8 mouse cellular contexts compared by ENCODE assay signal in genomic region chr1:91600671-91601361, GRCm38 (mm10).
DNase-seq lines count a peak whose midpoint lies in the region; ATAC-seq and TF ChIP-seq lines count a peak whose summit lies in the region.

No protein-coding gene starts in this region.

- ATAC-seq in liver, embryonic 12.5 days, result no peak
- peak; percentile 89 for ATAC-seq in embryonic facial prominence, embryonic 14.5 days (ENCODE audit: low read depth)
- peak; percentile 81 for ATAC-seq in limb, embryonic 13.5 days (ENCODE audit: low FRiP score, low read depth)
- ATAC-seq in neural tube, embryonic 14.5 days (ENCODE audit: low read depth), result peak; percentile 95

- no peaks in the 10 kb centered on the region for H3K36me3 ChIP-seq in liver, embryonic 12.5 days
- H3K36me3 ChIP-seq in embryonic facial prominence, embryonic 14.5 days (ENCODE audit: control insufficient read depth, insufficient read depth, low read length), result no peaks in the 10 kb centered on the region
- H3K36me3 ChIP-seq in heart, adult 2 months (ENCODE audit: control insufficient read depth, insufficient read depth, low read length), result no peaks in the 10 kb centered on the region
- no peaks in the 10 kb centered on the region for H3K36me3 ChIP-seq in kidney, adult 2 months (ENCODE audit: control insufficient read depth, insufficient read depth, low read length)
- no peaks in the 10 kb centered on the region for H3K36me3 ChIP-seq in limb, embryonic 13.5 days
- H3K36me3 ChIP-seq in neural tube, embryonic 14.5 days (ENCODE audit: control insufficient read depth, insufficient read depth, low read length), result no peaks in the 10 kb centered on the region

- no peaks in the 10 kb centered on the region for H3K4me1 ChIP-seq in liver, embryonic 12.5 days
- peaks cover 19% of the 10 kb centered on the region for H3K4me1 ChIP-seq in embryonic facial prominence, embryonic 14.5 days (ENCODE audit: control insufficient read depth, insufficient read depth, low read length)
- no peaks in the 10 kb centered on the region for H3K4me1 ChIP-seq in heart, adult 2 months (ENCODE audit: control insufficient read depth, insufficient read depth, low read length)
- H3K4me1 ChIP-seq in kidney, adult 2 months (ENCODE audit: control insufficient read depth, insufficient read depth, low read length), result no peaks in the 10 kb centered on the region
- H3K4me1 ChIP-seq in limb, embryonic 13.5 days, result peaks cover 63% of the 10 kb centered on the region
- H3K4me1 ChIP-seq in neural tube, embryonic 14.5 days (ENCODE audit: control insufficient read depth, insufficient read depth, low read length), result no peaks in the 10 kb centered on the region

- DNase-seq in liver, result peak; percentile 38
- DNase-seq in embryonic facial prominence, embryonic 14.5 days (ENCODE audit: low spot score), result peak; percentile 92
- peak; percentile 51 to 65 for DNase-seq in heart, adult 2 months
- DNase-seq in kidney, adult 2 months, result peak; percentile 31
- DNase-seq in thymus, postnatal 14 days, result peak; percentile 90

- no peak for TF ChIP-seq POLR2A in heart, adult 2 months (IDR thresholded peaks at IDR 0.05; ENCODE audit: insufficient read depth, low read depth, low read length)
- TF ChIP-seq POLR2A in kidney, adult 2 months (IDR thresholded peaks at IDR 0.05; ENCODE audit: low read depth, low read length), result no peak

- TF ChIP-seq EP300 in heart, adult 2 months (IDR thresholded peaks at IDR 0.05; ENCODE audit: insufficient read depth, low read depth, low read length), result 0 out of 2 replicates have a peak, but pooled peaks have one; percentile 20

- TF ChIP-seq CTCF in heart, adult 2 months (IDR thresholded peaks at IDR 0.05), result peak; percentile 74
- peak; percentile 51; the same call in 1 of the 2 replicates for TF ChIP-seq CTCF in kidney, adult 2 months (conservative IDR thresholded peaks at IDR 0.05; ENCODE audit: insufficient read depth, insufficient read length, low read depth, low read length)

- H3K9me3 ChIP-seq in liver, embryonic 12.5 days (replicated peaks), result no peaks in the 10 kb centered on the region
- no peaks in the 10 kb centered on the region for H3K9me3 ChIP-seq in embryonic facial prominence, embryonic 14.5 days (ENCODE audit: control insufficient read depth, low read length)
- H3K9me3 ChIP-seq in limb, embryonic 13.5 days, result no peaks in the 10 kb centered on the region
- no peaks in the 10 kb centered on the region for H3K9me3 ChIP-seq in neural tube, embryonic 14.5 days (ENCODE audit: control insufficient read depth, low read length)

- H3K27ac ChIP-seq in liver, embryonic 12.5 days, result no peak overlapping the region
- H3K27ac ChIP-seq in embryonic facial prominence, embryonic 14.5 days (replicated peaks; ENCODE audit: low read depth, low read length), result peak overlapping the region; percentile 71
- H3K27ac ChIP-seq in heart, adult 2 months, result no peak overlapping the region
- H3K27ac ChIP-seq in kidney, adult 2 months (ENCODE audit: insufficient read depth, low read depth, low read length), result no peak overlapping the region
- H3K27ac ChIP-seq in limb, embryonic 13.5 days, result peak overlapping the region; percentile 87
- no peak overlapping the region for H3K27ac ChIP-seq in neural tube, embryonic 14.5 days (ENCODE audit: low read depth, low read length)

- 0 out of 2 replicates have a peak, but pooled peaks cover 3% of the 10 kb centered on the region for H3K27me3 ChIP-seq in liver, embryonic 12.5 days (replicated peaks)
- no peaks in the 10 kb centered on the region for H3K27me3 ChIP-seq in embryonic facial prominence, embryonic 14.5 days (replicated peaks; ENCODE audit: control insufficient read depth, insufficient read depth, low read length)
- no peaks in the 10 kb centered on the region for H3K27me3 ChIP-seq in heart, adult 2 months (ENCODE audit: control insufficient read depth, insufficient read depth, low read length)
- H3K27me3 ChIP-seq in kidney, adult 2 months (replicated peaks; ENCODE audit: control insufficient read depth, insufficient read depth, low read length), result no peaks in the 10 kb centered on the region
- peaks cover 13% of the 10 kb centered on the region for H3K27me3 ChIP-seq in limb, embryonic 13.5 days
- H3K27me3 ChIP-seq in neural tube, embryonic 14.5 days (ENCODE audit: control insufficient read depth, insufficient read depth, low read length), result no peaks in the 10 kb centered on the region

- no peaks in the 10 kb centered on the region for H3K79me2 ChIP-seq in heart, adult 2 months (replicated peaks; ENCODE audit: control insufficient read depth, insufficient read depth, low read length)

- H3K4me3 ChIP-seq in liver, embryonic 12.5 days, result no peak overlapping the region
- H3K4me3 ChIP-seq in embryonic facial prominence, embryonic 14.5 days (ENCODE audit: low read depth, low read length), result no peak overlapping the region
- H3K4me3 ChIP-seq in heart, adult 2 months, result no peak overlapping the region
- H3K4me3 ChIP-seq in kidney, adult 2 months (ENCODE audit: insufficient read depth, low read depth, low read length), result no peak overlapping the region
- no peak overlapping the region for H3K4me3 ChIP-seq in limb, embryonic 13.5 days
- H3K4me3 ChIP-seq in neural tube, embryonic 14.5 days (ENCODE audit: low read depth, low read length), result no peak overlapping the region

- WGBS in liver, embryonic 12.5 days (ENCODE audit: insufficient replicate concordance), result 35% methylated on average over 9 of the region's 9 CpGs
- 11% methylated on average over 8 of the region's 9 CpGs for WGBS in embryonic facial prominence, embryonic 14.5 days
- WGBS in heart, adult 2 months, result 30% methylated on average over 9 of the region's 9 CpGs
- WGBS in kidney, adult 2 months, result 41% methylated on average over 9 of the region's 9 CpGs
- 8% methylated on average over 9 of the region's 9 CpGs for WGBS in limb, embryonic 13.5 days
- 33% methylated on average over 9 of the region's 9 CpGs for WGBS in neural tube, embryonic 14.5 days

- intact Hi-C loops in heart, adult 2 months (cut with DNase I), result loop anchor here (2.0 to 10.0 kb wide), 2 partner anchors 154 to 274 kb away; no protein-coding TSS in a partner anchor

- H3K9ac ChIP-seq in liver, embryonic 12.5 days, result no peak overlapping the region
- H3K9ac ChIP-seq in embryonic facial prominence, embryonic 14.5 days (ENCODE audit: low read depth, low read length), result 0 out of 2 replicates have a peak overlapping the region, but pooled peaks have one; percentile 28
- H3K9ac ChIP-seq in heart, adult 2 months (ENCODE audit: low read depth, low read length), result no peak overlapping the region
- H3K9ac ChIP-seq in limb, embryonic 13.5 days, result peak overlapping the region; percentile 15; the same call in 1 of the 2 replicates
- H3K9ac ChIP-seq in neural tube, embryonic 14.5 days (replicated peaks; ENCODE audit: low read depth, low read length), result no peak overlapping the region

- H3K4me2 ChIP-seq in liver, embryonic 12.5 days, result no peak overlapping the region
- no peak overlapping the region for H3K4me2 ChIP-seq in embryonic facial prominence, embryonic 14.5 days (ENCODE audit: low read depth, low read length)
- H3K4me2 ChIP-seq in limb, embryonic 13.5 days (replicated peaks), result no peak overlapping the region
- H3K4me2 ChIP-seq in neural tube, embryonic 14.5 days (ENCODE audit: low read depth, low read length), result no peak overlapping the region

Comparison
In these comparisons a context has a peak if more than half of its experiments do, and no peak if none do; other contexts are left out.
1. DNase-seq: peak in every context shown above with its lines; median percentile 92 in embryonic facial prominence, embryonic 14.5 days; 90 in thymus, postnatal 14 days; 58 in heart, adult 2 months; 38 in liver; 31 in kidney, adult 2 months.
2. H3K27ac ChIP-seq: peak in embryonic facial prominence, embryonic 14.5 days (single experiment) and limb, embryonic 13.5 days (single experiment); none in liver, embryonic 12.5 days (single experiment), heart, adult 2 months (single experiment), kidney, adult 2 months (single experiment) and neural tube, embryonic 14.5 days (single experiment).
3. H3K9ac ChIP-seq: peak in embryonic facial prominence, embryonic 14.5 days (single experiment) and limb, embryonic 13.5 days (single experiment); none in liver, embryonic 12.5 days (single experiment), heart, adult 2 months (single experiment) and neural tube, embryonic 14.5 days (single experiment).